Mouse (Mus musculus) CH12.LX (cell line): Measurements from ENCODE around the gene Sergef.

Experiments used
- CTCF ChIP-seq, 2 experiments: IDR thresholded peaks in 1 of 2; conservative IDR thresholded peaks in 1 of 2; 2 replicates each; pipeline ENCODE4 v1.5.1; 2011 to 2012; ENCODE audit warnings: low read depth in 2 of 2, low read length in 2 of 2, improper control_type of control experiment in 1 of 2, inconsistent platforms in 1 of 2, mild to moderate bottlenecking in 1 of 2, moderate library complexity in 1 of 2
- USF1 ChIP-seq: IDR thresholded peaks from 2 replicates; pipeline ENCODE4 v1.6.1; 2014; ENCODE audit warnings: low read depth, mild to moderate bottlenecking, inconsistent platforms, low read length, improper control_type of control experiment

DNA sequence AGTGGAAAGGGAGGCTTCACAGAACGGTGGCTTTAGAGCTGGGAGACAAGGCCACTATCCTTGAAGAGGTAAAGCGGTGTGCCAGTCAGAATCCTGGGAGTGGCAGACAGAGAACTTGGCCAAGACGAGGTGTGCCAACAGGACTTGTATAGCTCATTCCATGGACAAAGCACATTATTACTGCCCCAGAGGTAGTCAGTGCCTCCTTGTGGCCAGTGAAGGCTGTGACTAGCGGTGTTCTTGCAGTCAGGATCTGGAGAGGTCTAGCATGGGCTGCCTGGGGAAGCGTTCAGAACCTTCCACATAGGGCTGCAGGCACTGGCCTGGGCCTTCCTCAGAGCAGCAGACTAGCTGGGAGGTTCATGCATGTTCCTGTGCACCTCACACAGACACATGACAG lies 203.8 kb downstream of the Sergef start:
- TF ChIP-seq USF1 (no peak), CTCF (conservative IDR thresholded peaks at IDR 0.05 in 1 of 2, IDR thresholded peaks at IDR 0.05 in 1 of 2; ENCODE audit: low read depth in 2 of 2, low read length in 2 of 2) (peak in 1 of 2 experiments; percentile 61; a peak in 2 of 4 replicates)
